Mouse (Mus musculus) MN1 (cell line): ENCODE measurements around the gene Olfr884.

Experiments used
- DNase-seq: peaks from one replicate; pipeline ENCODE4 v3.0.0-alpha.2; 2016; ENCODE audit warnings: low spot score

Olfr884 gene

DNA sequence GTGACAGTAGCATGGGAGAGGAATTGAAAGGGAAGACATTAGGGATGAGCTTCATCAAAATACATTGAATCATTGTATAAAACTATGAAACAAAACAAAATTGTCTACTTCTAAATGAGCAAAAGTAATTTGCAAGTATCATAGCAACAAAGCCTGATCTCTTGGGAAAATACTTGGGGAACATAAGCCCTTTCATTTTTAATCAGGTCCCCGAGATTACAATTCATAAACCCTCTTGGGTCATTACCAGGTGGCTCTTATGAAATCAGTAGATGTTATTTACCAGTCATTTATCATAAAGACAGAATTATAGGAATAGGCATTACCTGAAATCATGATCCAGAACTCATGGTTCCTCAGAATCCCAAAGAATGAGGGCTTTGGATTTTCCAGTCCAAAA, at the start of gene Olfr884:
Gene Olfr884 (plus strand): TSS at position 301 of the 400 bp plus-strand sequence.
- no peak for DNase-seq

DNA sequence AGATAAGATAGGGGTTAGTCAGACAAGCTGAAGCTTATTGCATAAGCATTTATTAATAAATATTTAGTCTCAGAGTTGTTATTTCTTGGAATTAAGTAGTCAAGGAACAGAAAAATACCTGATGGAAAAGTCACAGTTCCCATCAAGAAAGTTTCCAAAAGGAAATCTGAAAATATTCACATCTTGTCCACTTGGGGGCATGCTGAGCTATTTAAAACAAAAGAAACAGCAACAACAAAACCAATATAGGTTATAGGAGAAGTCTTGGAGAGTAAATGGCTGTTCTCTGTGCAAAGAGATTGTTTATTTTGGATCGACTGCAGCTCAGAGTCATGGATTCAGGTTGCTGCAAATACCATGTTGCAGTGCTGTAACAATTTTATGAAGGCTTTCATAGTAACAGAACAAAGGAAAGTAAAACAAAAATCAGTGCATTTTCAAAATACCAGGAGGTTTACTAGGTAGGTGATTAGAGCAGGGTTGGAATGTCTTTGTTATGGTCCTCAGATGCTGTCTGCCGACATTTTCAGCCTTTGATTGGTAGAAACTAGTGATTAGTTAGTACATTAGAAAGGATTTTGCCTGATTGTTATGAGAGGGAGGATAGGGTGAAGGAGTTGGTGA, 47.7 kb upstream of the Olfr884 start:
- DNase-seq = no peak

DNA sequence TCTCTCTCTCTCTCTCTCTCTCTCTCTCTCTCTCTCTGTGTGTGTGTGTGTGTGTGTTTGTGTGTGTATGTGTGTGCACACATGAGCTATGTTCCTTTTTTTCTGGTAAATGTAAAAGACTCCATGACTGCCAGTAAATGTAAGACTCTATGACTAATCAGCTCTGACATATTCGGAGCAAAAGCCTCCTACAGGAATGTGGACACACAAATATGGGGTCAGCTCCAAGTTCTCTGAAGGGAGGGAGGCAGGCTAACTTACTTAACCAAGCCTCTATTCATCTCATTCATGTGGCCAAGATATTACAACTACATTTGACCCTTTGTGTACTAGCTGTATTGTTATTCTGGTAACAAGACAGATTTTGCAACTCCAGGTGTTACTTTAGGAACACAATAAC, 46.3 kb upstream of the Olfr884 start:
- no peak for DNase-seq

DNA sequence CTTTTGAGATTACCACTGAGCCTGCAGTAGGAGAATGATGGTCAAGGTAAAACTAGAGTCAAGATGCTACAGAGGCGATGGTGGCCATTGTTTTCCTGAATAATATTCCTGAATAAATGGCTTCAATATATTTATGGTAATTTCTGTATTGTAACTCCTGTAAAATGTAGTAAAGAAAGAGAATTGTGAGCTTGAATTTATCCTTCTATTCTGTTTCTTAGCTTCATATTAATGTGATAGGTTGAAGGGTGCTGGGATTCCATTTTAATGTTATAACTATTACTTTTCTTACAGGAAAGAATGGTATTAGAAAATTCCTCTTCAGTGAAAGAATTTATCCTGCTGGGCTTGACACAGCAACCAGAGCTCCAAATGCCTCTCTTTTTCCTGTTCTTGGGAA, 20.8 kb upstream of the Olfr884 start, which contains the start of gene Olfr883:
Gene Olfr883 (plus strand): TSS at position 301 of the 400 bp plus-strand sequence.
- DNase-seq = no peak

DNA sequence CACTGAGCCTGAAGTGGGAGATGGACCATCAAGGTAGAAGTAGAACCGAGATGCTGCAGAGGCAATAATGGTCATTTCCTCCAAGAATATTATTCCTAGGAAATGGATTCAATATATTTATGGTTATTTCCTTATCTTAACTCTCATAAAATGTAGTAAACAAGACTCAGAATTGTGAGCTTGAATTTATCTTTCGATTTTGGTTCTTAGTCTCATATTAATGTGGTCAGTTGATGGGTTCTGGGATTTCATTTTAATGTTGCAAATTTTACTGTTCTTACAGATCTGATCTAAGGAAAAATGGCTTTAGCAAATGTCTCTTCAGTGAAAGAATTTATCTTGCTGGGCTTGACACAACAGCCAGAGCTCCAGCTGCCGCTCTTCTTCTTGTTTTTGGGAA, 14.7 kb downstream of the Olfr884 start, which contains the start of gene Olfr885:
Gene Olfr885 (plus strand): TSS at position 301 of the 400 bp plus-strand sequence.
- no peak for DNase-seq

DNA sequence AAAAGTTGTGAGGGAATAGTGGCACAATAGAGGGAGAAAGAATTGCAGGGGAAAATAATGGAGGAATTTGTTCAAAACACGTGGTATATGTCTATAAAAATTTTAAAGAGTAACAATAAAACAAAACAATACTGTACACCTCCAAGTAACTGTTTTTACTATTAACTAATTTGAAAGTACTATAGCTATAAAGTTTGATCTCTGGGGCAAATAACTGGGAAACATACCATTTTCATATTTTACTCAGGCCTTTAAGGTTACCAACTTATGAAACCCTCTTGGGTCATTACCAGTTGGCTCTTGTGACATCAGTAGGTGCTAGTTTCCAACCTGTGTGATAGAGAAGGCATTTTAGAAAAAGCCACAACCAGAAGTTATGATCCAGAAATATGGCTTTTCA, 37.4 kb downstream of the Olfr884 start, which contains the start of gene Olfr887:
Gene Olfr887 (plus strand): TSS at position 301 of the 400 bp plus-strand sequence.
- DNase-seq = no peak
